Mouse (Mus musculus): ENCODE measurements around the gene S100a14. TPM values are rescaled to one million over a fixed set of nuclear protein-coding genes. Genes with fewer than 3 reads are reported as not detected.

S100a14 gene
- total and polyA plus RNA-seq, 3 experiments: not detected

- no peak within 1 kb of the TSS for H3K9ac ChIP-seq (ENCODE audit: control insufficient read depth, low read depth, low read length, poor library complexity, severe bottlenecking)
- H3K27me3 ChIP-seq (ENCODE audit: control insufficient read depth in 1 of 2, insufficient read depth in 2 of 2, low read length in 2 of 2): peaks cover 22 to 43% of the 10 kb centered on the region in 2 experiments
- H3K79me2 ChIP-seq (ENCODE audit: control insufficient read depth, insufficient read depth, low read length, poor library complexity): no peaks in the 10 kb centered on the region
- TF ChIP-seq ZC3H11A (IDR thresholded peaks at IDR 0.05; ENCODE audit: low read depth, low read length) (no peak), MAZ (IDR thresholded peaks at IDR 0.05; ENCODE audit: low read depth, low read length) (no peak), CHD1 (IDR thresholded peaks at IDR 0.05; ENCODE audit: low read depth, low read length) (no peak), USF2 (IDR thresholded peaks at IDR 0.05; ENCODE audit: borderline replicate concordance in 1 of 2, insufficient read depth in 1 of 2, low read depth in 1 of 2, low read length in 2 of 2) (no peak), MYB (IDR thresholded peaks at IDR 0.05; ENCODE audit: low read depth, low read length) (no peak), USF1 (IDR thresholded peaks at IDR 0.05; ENCODE audit: low read depth, low read length) (no peak), JUND (IDR thresholded peaks at IDR 0.05; ENCODE audit: low read depth, low read length) (no peak), TAL1 (IDR thresholded peaks at IDR 0.05; ENCODE audit: low read length) (no peak), TBP (IDR thresholded peaks at IDR 0.05; ENCODE audit: low read depth, low read length) (no peak)
- H3K4me3 ChIP-seq (ENCODE audit: control insufficient read depth in 1 of 2, insufficient read depth in 1 of 2, low read depth in 2 of 2, low read length in 2 of 2): no peak within 1 kb of the TSS
- H3K4me1 ChIP-seq (ENCODE audit: control insufficient read depth in 1 of 2, insufficient read depth in 2 of 2, low read length in 2 of 2): no peaks in the 10 kb centered on the region
- H3K36me3 ChIP-seq (ENCODE audit: control insufficient read depth in 1 of 2, insufficient read depth in 2 of 2, low read length in 2 of 2): no peaks in the 10 kb centered on the region
- no peaks in the 10 kb centered on the region for H3K9me3 ChIP-seq (replicated peaks; ENCODE audit: insufficient read depth, low read length)
- no peak for DNase-seq (ENCODE audit: low read depth, low spot score)
- no peak within 1 kb of the TSS for H3K27ac ChIP-seq (ENCODE audit: control insufficient read depth, low read depth, low read length)
These were observed 33.5 kb downstream of the S100a14 start, which contains the start of gene S100a3 for GRCm38 (mm10) chr3:90560008-90560628. Gene S100a3, plus strand, starts transcription at chr3:90560578.

GRCm38 (mm10) chr3:90574691-90575090 is 48.0 kb downstream of the S100a14 start:
- Histone ChIP-seq H3K9ac (ENCODE audit: control insufficient read depth, low read depth, low read length, poor library complexity, severe bottlenecking) (no peak overlapping the region), H3K27ac (ENCODE audit: control insufficient read depth, low read depth, low read length) (no peak overlapping the region), H3K27me3 (ENCODE audit: control insufficient read depth in 1 of 2, insufficient read depth in 2 of 2, low read length in 2 of 2) (peaks cover 18 to 30% of the 10 kb centered on the region in 2 experiments), H3K4me1 (ENCODE audit: control insufficient read depth in 1 of 2, insufficient read depth in 2 of 2, low read length in 2 of 2) (no peaks in the 10 kb centered on the region), H3K36me3 (ENCODE audit: control insufficient read depth in 1 of 2, insufficient read depth in 2 of 2, low read length in 2 of 2) (no peaks in the 10 kb centered on the region), H3K4me3 (ENCODE audit: control insufficient read depth in 1 of 2, insufficient read depth in 1 of 2, low read depth in 2 of 2, low read length in 2 of 2) (no peak overlapping the region), H3K9me3 (replicated peaks; ENCODE audit: insufficient read depth, low read length) (no peaks in the 10 kb centered on the region), H3K79me2 (ENCODE audit: control insufficient read depth, insufficient read depth, low read length, poor library complexity) (no peaks in the 10 kb centered on the region)
- DNase-seq (ENCODE audit: low read depth, low spot score): no peak
- no peak for TF ChIP-seq E2F4 (IDR thresholded peaks at IDR 0.05; ENCODE audit: borderline replicate concordance, low read depth, low read length)
- TF ChIP-seq ZKSCAN1 (IDR thresholded peaks at IDR 0.05; ENCODE audit: low read depth, low read length): no peak
- TF ChIP-seq MAFK (IDR thresholded peaks at IDR 0.05; ENCODE audit: borderline replicate concordance, low read depth, low read length): no peak
- no peak for TF ChIP-seq POLR2A (IDR thresholded peaks at IDR 0.05; ENCODE audit: control insufficient read depth in 1 of 2, insufficient read depth in 1 of 2, low read depth in 1 of 2, low read length in 2 of 2, poor library complexity in 1 of 2)
- no peak for TF ChIP-seq ZNF384 (IDR thresholded peaks at IDR 0.05; ENCODE audit: low read depth, low read length)
- no peak for TF ChIP-seq MYC (IDR thresholded peaks at IDR 0.05; ENCODE audit: low read depth, low read length)
- TF ChIP-seq HCFC1 (IDR thresholded peaks at IDR 0.05; ENCODE audit: low read depth, low read length): no peak
